Mouse (Mus musculus): ENCODE data around the gene Map3k3.
"Not testable (repeated sequence)": the region's sequence is repeated elsewhere in the genome, so short reads cannot be mapped to it uniquely, and the experiment has no call there.

Gene Map3k3

DNA sequence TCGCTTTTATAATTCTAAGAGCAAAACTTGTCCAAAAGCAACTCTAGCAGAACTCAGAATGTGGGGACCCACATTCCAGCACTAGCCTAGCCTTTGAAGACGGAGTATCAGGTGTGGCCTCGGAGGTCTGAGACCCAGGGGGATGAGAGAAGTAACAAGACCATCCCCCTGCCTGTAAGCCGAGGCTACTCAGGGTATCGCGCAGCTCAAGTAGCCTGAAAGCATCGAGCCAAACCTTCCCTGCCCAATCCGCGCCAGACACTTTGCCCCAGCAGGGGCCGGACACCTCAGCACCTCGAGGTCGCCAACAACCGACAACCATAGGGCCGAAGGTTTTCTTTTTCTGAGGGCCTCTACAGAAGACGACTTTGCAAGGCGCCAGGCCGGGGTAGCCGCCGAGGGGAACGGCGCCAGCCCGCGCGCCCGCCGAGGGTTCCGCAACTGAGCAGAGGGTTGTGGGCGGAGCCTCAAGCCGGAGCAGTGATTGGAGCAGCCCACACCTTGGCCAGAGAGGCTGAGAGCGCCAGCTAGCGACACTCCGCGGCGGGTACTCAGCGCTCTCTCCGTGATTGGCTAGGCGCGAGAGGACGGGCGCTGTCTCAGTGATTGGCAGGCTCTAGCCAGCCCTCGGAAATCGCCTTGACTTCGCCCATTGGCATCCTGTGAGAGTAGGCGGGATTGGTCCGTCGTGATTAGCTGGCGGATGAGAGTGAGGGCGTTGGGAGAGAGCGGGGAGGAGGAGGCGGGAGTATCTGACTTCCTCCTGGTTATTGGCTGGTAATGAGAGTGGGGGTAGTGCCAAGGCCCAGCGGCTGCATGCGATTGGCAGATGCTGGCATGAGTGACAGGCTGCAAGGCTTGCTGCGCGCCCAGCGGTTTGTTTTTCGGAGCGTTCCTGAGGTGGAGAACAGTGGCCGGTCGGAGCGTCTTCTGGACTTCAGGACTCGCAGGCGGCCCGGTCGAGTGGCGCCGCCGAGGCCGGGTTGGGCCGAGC is at the start of gene Map3k3:
Gene Map3k3 (plus strand): TSS at position 906 of the 994 bp plus-strand sequence.
- peak; percentile 97 to 99 for DNase-seq (ENCODE audit: low spot score in 2 of 2)

DNA sequence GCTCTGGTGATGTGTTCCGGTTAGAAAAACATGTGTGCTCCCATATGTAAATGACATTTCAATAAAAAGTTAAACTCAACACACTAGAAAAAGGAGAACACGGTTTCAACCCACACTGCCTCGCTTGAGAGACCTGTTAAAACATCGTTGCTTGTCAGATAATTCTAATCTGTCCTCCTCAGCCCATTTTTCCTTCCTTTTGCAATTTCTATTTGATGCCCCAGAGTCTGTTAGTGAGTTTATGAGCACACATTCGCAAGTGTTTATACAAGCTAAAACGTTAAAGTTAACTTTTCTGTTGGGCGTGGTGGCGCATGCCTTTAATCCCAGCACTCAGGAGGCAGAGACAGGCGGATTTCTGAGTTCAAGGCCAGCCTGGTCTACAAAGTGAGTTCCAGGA is 49.4 kb upstream of the Map3k3 start:
- DNase-seq (ENCODE audit: low spot score in 2 of 2) = no peak

DNA sequence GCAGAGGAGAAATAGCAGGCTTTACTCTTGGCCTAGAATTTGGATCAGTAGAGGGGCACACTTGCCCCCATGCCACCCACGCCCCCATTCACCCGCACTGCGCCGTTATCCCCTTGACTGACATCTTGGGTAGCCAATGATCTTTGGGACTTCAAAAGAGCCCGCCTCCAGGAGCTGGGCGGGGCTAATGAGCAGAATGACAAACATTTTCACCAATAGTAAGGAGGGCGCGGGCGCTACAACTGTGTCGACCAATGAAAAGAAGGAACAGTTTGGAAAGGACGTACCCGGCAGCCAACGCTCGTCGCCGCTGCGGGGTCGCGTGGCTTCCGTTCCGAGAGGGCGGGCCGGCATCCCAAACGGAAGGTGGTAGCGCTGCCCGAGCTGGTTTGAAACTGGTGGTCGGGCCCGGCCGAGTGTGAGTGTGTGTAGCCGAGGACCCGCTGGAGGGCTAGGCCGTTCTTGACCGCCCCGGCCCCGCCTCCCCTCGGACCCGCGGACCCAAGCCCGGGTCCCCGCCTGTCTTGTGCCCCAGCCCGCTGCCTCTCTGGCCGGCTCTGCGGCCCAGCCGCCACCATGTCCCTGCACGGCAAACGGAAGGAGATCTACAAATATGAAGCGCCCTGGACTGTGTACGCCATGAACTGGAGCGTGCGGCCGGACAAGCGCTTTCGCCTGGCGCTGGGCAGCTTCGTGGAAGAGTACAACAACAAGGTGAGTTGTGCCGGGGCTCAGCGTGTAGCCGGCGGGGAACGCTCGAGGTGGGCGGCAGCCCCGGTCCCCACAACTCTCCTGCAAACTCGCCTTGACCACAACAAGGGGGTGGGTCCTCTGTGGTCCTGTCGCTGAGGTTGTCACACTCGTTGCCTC is 47.6 kb upstream of the Map3k3 start, which contains the start of gene Dcaf7:
Gene Dcaf7 (plus strand): TSS at position 325 of the 870 bp plus-strand sequence.
- DNase-seq (ENCODE audit: low spot score in 2 of 2) = peak; percentile 97

DNA sequence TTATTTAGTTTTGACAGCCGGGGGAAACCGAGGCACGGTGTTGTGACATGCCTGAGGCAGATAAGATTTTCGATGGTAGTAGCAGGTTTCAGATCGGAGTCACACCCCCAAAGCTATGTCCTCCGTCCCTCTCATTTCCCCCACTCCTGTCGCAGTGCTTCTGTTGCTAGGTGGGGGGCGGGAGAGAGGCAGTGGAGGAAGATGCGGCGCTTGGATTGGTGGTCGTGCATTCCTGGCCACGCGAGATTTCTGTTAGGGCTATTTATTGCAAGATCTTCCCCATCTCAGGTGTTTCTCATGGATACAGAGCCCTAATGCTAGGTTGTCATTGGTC is 47.0 kb upstream of the Map3k3 start:
- DNase-seq (ENCODE audit: low spot score in 2 of 2) = no peak

DNA sequence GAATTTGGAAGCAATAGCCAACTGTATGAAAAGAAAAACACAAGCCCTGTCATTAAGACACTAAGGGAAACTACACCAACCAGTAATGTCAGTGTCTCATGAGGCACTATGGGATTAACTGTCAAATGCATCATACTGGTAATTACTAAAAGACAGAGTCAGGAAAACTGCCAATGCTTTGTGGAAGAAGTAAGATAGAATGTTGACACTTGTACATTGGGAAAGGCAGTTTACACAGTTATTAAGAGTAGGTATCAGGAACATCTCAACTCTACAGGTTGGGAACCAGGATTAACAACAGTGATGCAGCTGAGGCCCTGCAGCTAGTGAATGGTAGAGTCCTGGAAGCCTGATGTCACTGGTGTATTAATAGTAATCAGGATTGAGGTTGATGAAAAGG is 40.1 kb upstream of the Map3k3 start:
- DNase-seq (ENCODE audit: low spot score in 2 of 2) = no peak

DNA sequence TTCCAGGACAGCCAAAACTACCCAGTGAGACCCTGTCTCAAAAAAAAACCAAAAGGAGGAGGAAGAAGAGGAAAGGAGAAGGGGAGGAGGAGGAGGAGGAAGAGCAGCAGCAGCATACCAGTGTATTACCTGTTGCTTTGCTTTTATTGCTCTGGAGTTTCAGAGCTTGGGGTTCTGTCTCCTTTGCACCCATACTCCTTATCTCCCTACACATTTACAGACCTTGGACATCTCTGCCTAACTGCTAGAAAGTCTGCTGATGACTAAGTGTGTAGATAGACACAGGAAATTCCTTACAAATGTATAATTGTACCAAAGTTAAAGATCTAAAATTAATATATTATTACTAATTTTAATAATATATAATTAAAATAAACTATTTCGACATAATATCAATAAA is 39.2 kb upstream of the Map3k3 start:
- DNase-seq (ENCODE audit: low spot score in 2 of 2) = no peak

DNA sequence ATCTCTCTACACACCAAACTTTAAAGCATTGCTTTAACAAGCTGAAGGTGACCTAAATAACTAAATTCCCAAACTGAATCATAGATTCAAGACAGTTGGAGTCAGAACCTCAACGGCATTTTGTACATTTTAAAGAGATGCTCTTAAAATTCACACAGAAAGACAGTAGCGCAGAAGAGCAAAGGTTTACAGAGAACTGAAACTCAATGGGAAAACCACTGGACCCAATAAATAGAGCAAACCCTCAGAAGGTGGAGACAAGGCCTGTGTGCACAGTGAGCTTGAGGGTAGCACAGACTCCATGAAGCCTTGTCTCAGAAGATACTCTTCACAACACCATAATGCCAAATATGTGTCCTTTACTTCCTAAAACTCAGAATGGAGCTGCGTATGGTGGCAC is 38.6 kb upstream of the Map3k3 start:
- no peak for DNase-seq (ENCODE audit: low spot score in 2 of 2)

DNA sequence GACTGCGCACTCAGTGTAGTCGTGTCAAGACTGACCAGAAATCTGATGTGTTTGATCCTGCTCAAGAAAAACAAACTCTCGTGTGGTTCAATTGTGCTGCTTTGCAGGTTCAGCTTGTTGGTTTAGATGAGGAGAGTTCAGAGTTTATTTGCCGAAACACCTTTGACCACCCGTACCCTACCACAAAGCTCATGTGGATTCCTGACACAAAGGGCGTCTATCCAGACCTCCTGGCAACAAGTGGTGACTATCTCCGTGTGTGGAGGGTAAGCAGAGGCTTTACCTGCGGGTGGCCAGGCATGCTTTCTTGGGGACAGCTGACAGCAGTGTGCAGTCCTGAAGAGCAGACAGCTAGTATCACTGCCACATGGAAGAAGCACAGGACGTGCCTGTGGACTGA is 37.8 kb upstream of the Map3k3 start:
- no peak for DNase-seq (ENCODE audit: low spot score in 2 of 2)

DNA sequence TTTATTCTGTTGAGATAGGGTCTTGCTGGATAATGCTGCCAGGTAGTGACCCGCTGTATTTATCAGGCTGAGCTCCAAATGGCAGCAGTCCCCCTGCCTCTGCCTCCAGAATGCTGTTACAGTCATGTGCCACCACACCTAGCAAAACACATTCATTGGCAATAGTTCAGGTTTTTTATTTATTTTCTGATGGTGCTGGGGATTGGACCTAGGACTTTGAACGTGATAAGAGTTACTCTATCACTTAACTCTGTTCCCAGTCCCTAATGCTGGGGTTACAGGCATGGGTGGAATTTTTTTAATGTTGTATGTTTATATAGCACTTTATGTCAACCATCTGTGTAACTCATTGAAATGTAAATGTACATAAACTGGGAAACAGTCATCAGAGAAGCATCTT is 30.5 kb upstream of the Map3k3 start:
- no peak for DNase-seq (ENCODE audit: low spot score in 2 of 2)

DNA sequence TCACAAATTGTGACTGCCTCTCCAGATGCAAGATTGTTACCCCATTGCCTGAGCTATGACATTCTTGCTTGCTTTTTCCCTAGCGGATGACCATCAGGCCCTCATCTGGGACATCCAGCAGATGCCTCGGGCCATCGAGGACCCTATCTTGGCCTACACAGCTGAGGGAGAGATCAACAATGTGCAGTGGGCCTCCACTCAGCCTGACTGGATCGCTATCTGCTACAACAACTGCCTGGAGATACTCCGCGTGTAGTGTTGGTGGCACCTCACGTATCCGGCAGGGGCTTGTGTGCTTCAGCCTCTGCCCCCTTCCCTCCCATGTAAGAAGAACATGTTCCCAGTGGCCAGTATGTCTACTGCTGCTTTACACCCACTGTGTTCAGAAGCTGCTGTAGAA is 29.8 kb upstream of the Map3k3 start:
- no peak for DNase-seq (ENCODE audit: low spot score in 2 of 2)

DNA sequence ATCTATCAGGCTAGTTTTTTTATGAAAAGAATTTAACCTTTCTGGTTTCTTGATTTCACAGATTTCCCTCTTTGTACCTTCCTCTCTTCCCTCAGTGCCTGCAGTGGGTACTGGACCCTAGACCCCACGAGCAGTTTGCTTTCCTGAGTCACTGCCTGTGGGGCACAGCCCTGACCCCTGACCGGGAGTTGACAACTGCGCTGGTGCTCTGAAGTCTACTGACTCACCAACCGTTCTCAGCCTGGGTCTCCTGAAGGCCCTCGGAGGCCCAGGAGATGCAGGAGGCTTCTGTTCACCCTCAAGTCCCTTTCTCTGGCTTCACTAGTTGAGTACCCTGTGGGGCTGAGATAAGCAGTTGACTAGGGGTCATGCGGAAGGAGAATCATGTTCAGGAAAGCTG is 29.1 kb upstream of the Map3k3 start:
- DNase-seq (ENCODE audit: low spot score in 2 of 2) = no peak

DNA sequence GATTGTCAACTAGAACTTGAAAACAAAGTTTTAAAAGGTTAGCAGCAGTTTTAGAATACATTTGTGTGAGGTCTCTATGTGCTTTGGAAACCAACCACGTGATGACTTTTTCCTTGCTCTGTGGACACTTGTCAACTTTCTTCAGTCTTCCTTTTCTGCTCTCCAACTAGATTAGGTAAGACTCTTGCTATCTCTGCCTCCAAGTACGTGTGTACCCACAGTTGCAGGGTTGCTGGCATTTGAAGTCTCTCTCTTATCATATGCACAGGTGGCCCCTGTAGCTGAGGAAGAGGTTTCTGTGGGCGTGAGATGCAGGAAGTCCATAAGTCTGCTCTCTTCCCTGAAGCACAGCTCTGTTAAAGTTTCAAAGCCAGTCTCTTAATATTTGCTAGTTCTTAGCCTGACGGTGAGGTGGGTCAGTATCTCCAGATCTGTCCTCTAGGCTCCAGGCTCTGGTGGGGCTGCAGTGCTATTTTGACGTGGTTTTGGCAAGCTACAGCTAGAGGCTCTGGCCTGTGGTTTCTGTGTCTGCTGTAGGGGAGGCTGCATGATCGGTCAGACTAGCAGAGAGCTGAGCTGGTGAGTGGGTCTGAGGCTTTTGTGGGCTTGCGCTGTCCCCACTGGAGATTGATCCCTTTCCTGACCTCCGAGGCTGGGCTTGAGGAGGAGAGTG is 27.5 kb upstream of the Map3k3 start:
- no peak for DNase-seq (ENCODE audit: low spot score in 2 of 2)

DNA sequence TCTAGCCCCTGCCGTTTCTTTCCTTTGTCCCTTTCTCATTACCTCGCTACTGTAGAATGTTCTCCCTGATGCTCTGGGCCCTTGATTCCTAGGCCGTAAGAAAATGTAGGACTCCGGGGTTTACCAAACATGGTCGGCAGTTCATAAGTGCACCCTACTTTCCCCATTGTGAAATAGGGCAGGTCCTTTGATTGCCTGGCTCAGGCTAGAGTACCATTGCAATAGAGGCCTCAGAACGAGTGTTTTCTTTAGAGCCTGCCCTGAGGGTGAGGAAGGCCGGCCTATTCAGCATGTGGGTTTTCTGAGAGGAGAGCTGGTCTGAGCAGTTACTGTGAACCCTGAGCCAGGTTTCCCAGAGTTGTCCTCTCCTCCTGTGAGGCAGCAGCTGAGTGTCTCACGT is 26.4 kb upstream of the Map3k3 start:
- DNase-seq (ENCODE audit: low spot score in 2 of 2) = no peak

DNA sequence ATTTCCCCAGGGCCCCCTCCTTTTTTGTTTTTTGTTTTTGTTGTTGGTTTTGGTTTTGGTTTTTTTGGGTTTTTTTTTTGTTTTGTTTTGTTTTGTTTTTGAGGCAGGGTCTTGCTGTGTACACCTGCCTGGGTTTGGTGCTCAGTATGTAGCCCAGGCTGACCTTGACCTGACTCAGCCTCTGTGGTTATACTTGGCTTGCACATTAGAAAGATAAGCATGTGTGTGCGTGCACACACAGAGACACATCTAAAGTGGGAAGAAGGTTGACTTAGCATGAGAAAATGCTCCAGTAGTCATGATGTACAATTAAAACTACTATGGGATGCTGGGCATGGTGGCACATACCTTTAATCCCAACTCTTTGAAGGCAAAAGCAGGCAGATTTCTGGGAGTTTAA is 23.9 kb upstream of the Map3k3 start:
- no peak for DNase-seq (ENCODE audit: low spot score in 2 of 2)

DNA sequence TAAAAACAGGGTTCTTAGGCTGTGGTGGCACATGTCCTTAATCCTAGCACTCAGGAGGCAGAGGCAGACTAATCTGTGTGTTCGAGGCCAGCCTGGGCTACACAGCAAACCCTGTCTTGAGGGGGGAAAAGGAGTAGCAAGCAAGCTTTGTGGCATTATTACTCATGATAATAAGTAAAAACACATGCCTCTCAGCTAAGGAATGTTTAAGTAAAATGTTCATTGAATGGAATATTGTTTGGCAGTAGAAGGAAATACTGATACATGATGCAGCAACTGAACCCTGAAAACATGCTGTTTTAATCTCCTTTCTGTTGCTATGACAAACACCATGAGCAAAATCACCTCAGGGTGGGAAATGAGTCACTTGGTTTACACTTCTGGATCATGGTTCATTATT is 23.1 kb upstream of the Map3k3 start:
- no peak for DNase-seq (ENCODE audit: low spot score in 2 of 2)

DNA sequence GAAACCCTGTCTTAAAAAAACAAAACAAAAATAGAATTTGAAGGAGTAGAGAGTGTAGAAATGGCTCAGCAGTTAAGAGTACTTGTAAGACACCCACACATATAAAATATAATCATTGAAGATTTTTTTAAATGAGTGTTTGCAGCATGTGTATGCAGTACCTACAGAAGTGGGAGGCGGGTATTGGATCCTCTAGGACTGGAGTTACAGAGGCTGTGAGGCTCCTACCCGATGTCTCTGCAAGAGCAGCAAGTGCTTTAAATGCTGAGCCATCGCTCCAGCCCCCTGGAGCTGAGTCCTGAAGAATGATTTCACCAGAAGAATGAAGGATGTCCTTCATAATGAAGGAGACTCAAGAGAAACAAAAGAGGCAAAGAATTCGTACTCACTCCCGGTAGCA is 20.7 kb upstream of the Map3k3 start:
- no peak for DNase-seq (ENCODE audit: low spot score in 2 of 2)

DNA sequence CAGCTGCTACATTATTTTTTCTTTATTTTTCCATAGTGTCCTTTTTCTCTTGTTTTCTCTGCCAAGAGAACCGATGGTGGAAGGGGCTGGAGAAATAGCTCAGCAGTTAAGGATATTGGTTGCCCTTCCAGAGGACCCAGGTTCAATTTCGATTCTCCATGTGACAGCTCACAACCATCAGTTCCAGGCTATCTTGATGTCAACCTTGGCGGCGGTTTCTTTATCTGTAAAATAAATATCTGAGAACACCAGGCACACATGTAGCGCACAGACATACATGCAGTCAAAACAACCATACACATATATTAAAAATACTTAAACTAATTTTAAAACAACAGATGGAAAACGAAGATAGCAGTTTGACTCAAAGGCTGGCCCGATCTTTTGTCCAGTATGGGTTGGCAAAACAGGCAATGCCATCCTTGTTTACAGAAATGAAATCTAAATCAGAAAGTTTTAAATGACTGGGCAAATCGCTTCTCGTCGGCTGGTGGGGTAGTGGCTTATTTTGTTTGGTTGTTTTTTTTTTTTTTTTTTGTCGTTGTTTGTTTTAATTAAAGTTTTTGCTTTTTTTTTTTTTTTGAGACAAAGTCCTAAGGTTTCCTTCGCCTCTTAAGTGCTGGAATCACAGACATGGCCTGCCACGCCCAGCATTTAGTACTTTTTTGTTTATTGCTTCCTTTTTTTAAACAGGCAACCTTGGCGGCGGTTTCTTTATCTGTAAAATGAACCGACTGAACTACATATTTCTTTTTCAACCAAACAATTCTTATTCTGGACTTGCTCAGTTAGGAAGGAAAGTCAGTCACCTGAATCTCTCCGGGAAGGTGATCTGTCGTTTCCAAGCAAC is 19.1 kb upstream of the Map3k3 start:
- DNase-seq (ENCODE audit: low spot score in 2 of 2) = no peak

DNA sequence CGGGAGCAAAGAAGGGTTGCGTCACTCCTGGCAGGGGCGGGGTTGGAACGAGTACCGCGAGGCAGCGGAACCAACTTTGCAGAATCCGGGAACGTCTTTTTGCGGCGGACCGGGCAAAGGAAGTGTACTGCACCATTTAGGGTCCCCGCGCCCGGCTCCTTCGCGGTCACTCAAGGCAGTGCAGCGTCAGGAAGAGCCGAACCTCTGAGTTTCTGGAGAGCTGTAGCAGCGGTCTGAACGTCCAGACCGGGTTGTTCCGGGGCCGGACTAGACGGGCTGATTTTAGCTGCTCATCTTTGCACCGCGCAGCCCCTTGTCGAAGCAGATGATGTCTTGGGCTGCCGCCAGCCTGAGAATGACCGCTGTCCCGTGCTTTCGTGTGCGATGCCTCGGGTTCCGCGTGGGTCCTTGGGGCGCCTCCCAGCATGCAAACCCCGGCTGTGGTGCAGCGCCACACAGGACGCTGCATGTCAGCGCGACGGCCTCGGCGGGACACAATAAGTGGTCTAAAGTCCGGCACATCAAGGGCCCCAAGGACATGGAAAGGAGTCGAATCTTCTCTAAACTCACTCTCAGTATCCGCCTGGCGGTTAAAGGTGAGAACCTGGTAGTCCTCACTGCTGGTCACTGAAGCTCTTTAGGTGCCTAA is 18.4 kb upstream of the Map3k3 start, which contains the start of gene Taco1:
Gene Taco1 (plus strand): TSS at position 139 of the 649 bp plus-strand sequence.
- DNase-seq (ENCODE audit: low spot score in 2 of 2) = peak; percentile 94 to 97

DNA sequence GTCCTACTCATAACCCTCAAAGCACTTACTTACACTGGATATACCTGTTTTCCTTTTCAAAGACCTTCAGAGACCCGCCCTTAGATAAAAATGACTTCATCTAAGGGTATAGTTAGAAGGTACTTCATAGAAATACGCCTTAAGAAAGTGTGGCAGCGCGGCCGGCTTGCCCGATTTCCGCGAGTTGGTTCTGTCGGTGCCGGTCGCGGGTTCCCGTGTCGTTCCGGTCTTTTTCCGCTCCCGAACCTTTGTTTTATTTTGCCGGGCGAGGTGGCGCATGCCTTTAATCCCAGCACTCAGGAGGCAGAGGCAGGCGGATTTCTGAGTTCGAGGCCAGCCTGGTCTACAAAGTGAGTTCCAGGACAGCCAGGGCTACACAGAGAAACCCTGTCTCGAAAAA is 17.8 kb upstream of the Map3k3 start:
- not testable (repeated sequence) for DNase-seq (ENCODE audit: low spot score in 2 of 2)

DNA sequence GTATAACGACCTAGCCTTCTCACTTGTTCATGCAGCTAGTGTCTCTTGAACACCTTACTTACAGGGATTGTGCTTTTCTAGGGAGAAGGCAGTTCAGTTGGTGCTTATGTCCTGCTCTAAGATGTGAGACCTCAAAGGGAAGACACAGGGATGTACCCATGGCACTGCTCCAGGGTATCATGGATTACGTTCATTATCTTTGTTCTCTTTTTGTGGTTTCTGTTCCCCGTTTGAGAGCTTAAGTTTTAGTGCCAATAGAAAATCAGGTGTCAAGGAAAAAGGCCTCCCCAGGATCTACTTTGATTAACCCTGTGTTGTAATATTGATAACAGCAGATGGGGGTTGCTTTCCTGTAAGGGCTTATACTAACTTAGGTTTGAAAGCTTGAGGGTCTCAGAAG is 10.6 kb upstream of the Map3k3 start:
- no peak for DNase-seq (ENCODE audit: low spot score in 2 of 2)

DNA sequence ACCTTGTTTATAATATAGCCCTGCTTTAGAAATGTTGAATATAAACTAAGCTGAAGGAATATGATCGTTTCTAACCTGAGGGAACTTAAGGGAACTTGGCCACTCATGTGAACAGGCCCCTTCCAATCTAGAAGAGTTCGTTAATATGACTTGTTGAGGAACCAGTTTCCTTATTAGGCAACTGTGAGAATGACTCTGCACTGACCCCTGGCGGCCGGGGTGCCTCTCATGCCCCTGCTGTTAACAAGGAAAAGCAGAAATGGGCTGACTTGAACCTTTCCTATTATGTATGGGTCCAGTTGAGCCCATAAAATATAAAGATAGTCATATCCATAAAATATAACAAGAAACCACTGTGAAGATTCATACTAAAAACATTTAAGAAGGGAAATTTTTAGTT is 8.1 kb upstream of the Map3k3 start:
- peak; percentile 50 to 68 for DNase-seq (ENCODE audit: low spot score in 2 of 2)
